Mouse (Mus musculus) embryonic facial prominence, embryonic 10.5 days (tissue): ENCODE measurements around the gene Slc24a3. TPM values are rescaled to one million over a fixed set of nuclear protein-coding genes. Genes with fewer than 3 reads are reported as not detected.

ENCODE experiments used
- DNase-seq: peaks from one replicate; pipeline ENCODE4 v3.0.0-alpha.2; 2017; ENCODE audit warnings: low spot score
- H3K27ac ChIP-seq: fragments of 300-500 bp; sonication (generic); replicated peaks from 2 replicates; pipeline ENCODE4 v1.5.1; 2016; ENCODE audit warnings: mild to moderate bottlenecking
- H3K27me3 ChIP-seq: fragments of 300-500 bp; sonication (generic); replicated peaks from 2 replicates; pipeline ENCODE4 v1.6.1; 2016; ENCODE audit warnings: low read depth, mild to moderate bottlenecking; ENCODE audit not compliant: poor library complexity, severe bottlenecking
- H3K36me3 ChIP-seq: fragments of 300-500 bp; sonication (generic); replicated peaks from 2 replicates; pipeline ENCODE4 v1.6.1; 2016; ENCODE audit warnings: mild to moderate bottlenecking, moderate library complexity
- H3K4me1 ChIP-seq: fragments of 300-500 bp; sonication (generic); 2 replicates; pipeline ENCODE4 v1.6.1; 2016
- H3K4me3 ChIP-seq: fragments of 300-500 bp; sonication (generic); 2 replicates; pipeline ENCODE4 v1.5.1; 2016; ENCODE audit warnings: mild to moderate bottlenecking, moderate library complexity
- H3K9me3 ChIP-seq: fragments of 300-500 bp; sonication (generic); 2 replicates; pipeline ENCODE4 v1.6.1; 2016; ENCODE audit warnings: mild to moderate bottlenecking
- WGBS: fragments of 180-500 bp; shearing (Covaris S2); methylation state at CpG from one replicate; pipeline ENCODE4 v1.1.7; 2016; 5-methylcytosine and 5-hydroxymethylcytosine counted together
- polyA plus RNA-seq: library from polyadenylated mRNA; unstranded; fragments of >200 nt; fragmentation: Nextera tagmentation; extraction: Ambion mirVana; gene quantifications from 2 replicates; pipeline ENCODE4 v1.2.1, GENCODE M21; 2016

Slc24a3 gene
- polyA plus RNA-seq, 1 experiment from 2014 or later, result 0.67 TPM

DNA sequence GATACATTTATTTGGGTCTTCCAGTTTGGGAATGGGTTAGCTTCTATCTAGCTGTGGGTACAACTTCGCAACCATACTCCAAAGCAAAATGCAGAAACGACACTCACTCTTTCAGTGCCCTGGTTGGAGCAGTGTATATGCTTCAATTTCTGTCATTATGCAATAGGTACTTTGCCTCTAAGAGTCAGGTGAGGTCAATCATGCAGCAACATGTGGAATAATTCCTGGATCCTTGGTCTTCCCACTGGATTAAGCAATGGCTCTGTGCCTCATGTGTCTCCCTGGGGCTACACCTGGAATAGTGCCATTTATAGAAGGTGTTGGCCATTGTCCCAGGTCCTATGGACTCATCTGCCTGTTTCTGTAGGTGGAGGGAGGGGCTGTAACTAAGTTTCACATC is 49.9 kb downstream of the Slc24a3 start:
- Histone ChIP-seq H3K4me1 (no peaks in the 10 kb centered on the region), H3K27me3 (no peaks in the 10 kb centered on the region), H3K9me3 (no peaks in the 10 kb centered on the region), H3K27ac (no peak overlapping the region), H3K4me3 (no peak overlapping the region), H3K36me3 (no peaks in the 10 kb centered on the region)
- no peak for DNase-seq
- 93% methylated on average over 2 of the region's 2 CpGs for WGBS

DNA sequence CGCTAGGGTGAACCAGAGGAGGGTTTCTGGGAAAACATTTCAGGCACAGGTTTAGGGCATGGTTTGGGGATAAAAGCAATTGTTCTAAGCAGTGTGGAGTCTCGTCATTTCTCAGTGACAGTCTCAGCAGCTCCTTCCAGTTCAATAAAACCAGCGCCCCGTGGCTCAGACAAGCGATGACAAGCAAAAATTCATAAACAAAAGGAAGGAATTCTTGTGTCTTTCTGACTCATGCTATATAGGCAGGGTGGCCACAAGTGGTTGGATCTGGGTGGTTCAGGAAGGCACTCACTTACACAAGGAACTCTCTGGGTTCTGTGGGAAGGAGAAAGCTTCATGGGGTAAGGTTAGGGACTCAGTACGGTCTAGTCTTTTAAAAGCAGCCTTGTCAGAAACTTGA is 51.7 kb downstream of the Slc24a3 start:
- WGBS, result 82% methylated on average over 6 of the region's 6 CpGs
- Histone ChIP-seq H3K36me3 (no peaks in the 10 kb centered on the region), H3K4me3 (no peak overlapping the region)

DNA sequence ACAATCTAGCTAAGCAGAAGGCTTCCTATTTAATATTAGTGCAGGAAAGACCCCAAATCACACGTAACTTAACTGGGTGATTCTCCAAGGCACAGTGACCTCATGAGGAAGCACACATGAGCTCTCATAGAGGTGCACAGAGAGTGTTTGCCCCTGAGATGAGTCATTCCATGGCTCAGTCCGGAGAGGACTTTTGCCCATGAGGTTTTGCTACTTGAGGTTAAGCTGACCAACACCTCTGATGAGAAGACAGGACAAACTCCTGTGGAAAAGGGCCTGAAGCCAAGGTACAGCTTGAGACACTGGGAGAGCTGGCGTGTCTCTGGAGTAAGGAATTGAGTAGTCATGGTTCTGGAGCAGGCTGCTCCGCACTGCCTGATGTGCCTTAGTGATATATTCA is 56.1 kb downstream of the Slc24a3 start:
- Histone ChIP-seq H3K27ac (no peak overlapping the region), H3K27me3 (no peaks in the 10 kb centered on the region), H3K4me1 (peaks cover 12% of the 10 kb centered on the region), H3K36me3 (no peaks in the 10 kb centered on the region), H3K9me3 (no peaks in the 10 kb centered on the region), H3K4me3 (no peak overlapping the region)
- no peak for DNase-seq
- WGBS, result 82% methylated on average over 4 of the region's 4 CpGs

More for the DNA sequence above, 51.7 kb downstream of the Slc24a3 start:
- H3K27ac ChIP-seq, result no peak overlapping the region
- no peaks in the 10 kb centered on the region for H3K4me1 ChIP-seq
- no peaks in the 10 kb centered on the region for H3K9me3 ChIP-seq
- no peak for DNase-seq
- H3K27me3 ChIP-seq, result no peaks in the 10 kb centered on the region

DNA sequence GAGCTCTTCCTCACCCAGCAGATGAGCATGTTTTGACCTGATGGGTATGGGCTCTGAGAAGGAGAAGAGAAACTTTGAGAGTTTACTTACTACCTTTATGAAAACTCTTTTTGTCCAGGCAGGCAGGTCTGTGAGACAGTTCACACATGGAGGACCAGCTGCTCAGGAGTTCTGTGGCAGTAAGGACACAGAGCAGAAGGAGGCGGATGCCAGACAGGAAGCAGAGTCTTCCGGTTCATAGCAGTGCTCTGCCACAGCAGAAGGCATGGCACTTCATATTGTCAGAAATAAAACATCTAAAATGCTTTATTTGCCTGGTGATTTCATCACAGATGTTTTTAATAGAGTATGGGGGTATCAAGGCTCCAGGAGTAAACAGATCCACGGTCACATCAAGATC is 58.1 kb downstream of the Slc24a3 start:
- no peak overlapping the region; the same call in 1 of the 2 replicates for H3K27ac ChIP-seq
- no peaks in the 10 kb centered on the region for H3K36me3 ChIP-seq
- no peaks in the 10 kb centered on the region for H3K27me3 ChIP-seq
- H3K9me3 ChIP-seq, result no peaks in the 10 kb centered on the region
- no peak for DNase-seq
- no peak overlapping the region for H3K4me3 ChIP-seq
- 57% methylated on average over 3 of the region's 3 CpGs for WGBS
- H3K4me1 ChIP-seq, result peaks cover 12% of the 10 kb centered on the region

DNA sequence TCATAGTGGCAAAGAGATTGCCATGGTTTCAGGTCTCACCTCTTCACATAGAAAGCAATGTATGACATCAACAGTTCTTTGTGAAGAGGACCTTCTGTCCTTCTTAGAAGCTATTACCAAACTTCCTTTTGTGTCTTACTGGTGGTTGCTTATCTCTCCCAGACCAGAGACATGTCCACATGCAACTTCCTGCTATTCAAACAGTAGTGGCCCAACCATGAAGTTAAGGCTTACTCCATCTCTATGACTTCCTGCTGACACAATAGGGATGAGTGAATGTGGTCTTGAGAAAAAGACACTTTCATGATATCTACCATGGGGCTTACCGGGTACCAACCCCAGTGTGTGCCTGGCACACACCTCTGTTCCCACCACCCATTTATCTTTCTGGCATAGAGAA is 58.5 kb downstream of the Slc24a3 start:
- Histone ChIP-seq H3K4me1 (peaks cover 12% of the 10 kb centered on the region), H3K4me3 (no peak overlapping the region), H3K27ac (no peak overlapping the region), H3K36me3 (no peaks in the 10 kb centered on the region), H3K9me3 (no peaks in the 10 kb centered on the region), H3K27me3 (no peaks in the 10 kb centered on the region)
- no peak for DNase-seq
- 95% methylated on average over 1 of the region's 1 CpGs for WGBS

DNA sequence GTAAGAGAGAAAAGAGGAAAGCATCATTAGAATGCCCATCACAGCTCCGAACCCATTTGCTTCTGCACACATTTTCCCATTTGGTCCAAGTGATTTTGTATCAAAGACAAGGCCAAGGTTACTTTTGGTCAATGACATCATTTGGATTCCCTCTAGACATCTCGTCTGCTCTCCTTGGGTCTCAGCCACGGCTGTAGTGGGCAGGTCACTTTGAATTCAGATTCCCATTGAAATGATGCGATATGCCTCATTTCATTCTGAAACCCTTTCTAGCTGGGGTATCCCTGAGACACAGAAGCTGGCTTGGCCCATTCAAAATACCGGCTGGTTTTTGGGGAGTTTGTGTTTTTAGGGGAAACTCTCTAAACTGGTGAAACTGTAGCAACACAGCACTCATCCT is 59.8 kb downstream of the Slc24a3 start:
- WGBS, result 90% methylated on average over 5 of the region's 5 CpGs
- H3K27me3 ChIP-seq, result no peaks in the 10 kb centered on the region
- no peak overlapping the region for H3K27ac ChIP-seq
- H3K36me3 ChIP-seq, result no peaks in the 10 kb centered on the region
- no peak for DNase-seq
- no peaks in the 10 kb centered on the region for H3K9me3 ChIP-seq
- no peak overlapping the region for H3K4me3 ChIP-seq
- H3K4me1 ChIP-seq, result peaks cover 12% of the 10 kb centered on the region

DNA sequence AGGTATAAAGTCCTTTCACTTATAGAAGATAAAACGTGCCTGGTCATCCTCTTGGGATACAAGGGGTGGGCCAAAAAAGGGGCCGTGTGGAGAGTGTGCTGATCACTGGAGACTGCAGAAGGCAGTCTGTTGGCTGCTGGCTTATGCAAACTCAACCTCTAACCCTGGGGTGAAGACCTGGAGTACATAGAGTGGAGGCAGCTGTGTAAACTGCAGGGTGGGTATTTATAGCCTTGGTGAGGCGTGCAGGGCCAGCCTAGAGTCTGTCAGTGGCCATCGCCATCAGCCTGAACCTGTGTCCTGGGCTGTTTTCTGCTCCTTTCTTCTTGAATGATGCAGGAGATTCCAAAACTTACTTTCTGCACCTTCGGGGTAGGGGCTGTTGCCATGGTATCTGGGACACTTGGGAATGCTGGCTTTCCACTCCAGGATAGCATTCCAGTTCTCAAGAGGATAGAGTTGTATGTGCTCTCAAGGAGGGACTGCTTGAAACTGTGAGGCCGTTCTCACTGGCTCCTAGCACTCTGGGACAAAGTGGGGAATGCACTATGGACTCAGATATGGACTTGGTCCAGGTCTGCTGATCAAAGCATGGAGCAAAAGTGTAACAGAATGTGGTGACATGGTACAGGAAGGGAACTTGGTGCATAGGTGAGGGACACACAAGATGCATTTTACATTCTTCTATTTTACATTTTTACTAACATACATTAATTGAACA is 65.4 kb downstream of the Slc24a3 start:
- no peak overlapping the region for H3K4me3 ChIP-seq
- 31% methylated on average over 6 of the region's 6 CpGs for WGBS
- H3K9me3 ChIP-seq, result no peaks in the 10 kb centered on the region
- DNase-seq, result peak; percentile 48
- H3K27ac ChIP-seq, result peak overlapping the region; percentile 32; the same call in 1 of the 2 replicates
- peaks cover 23% of the 10 kb centered on the region for H3K4me1 ChIP-seq
- H3K27me3 ChIP-seq, result no peaks in the 10 kb centered on the region
- H3K36me3 ChIP-seq, result no peaks in the 10 kb centered on the region

DNA sequence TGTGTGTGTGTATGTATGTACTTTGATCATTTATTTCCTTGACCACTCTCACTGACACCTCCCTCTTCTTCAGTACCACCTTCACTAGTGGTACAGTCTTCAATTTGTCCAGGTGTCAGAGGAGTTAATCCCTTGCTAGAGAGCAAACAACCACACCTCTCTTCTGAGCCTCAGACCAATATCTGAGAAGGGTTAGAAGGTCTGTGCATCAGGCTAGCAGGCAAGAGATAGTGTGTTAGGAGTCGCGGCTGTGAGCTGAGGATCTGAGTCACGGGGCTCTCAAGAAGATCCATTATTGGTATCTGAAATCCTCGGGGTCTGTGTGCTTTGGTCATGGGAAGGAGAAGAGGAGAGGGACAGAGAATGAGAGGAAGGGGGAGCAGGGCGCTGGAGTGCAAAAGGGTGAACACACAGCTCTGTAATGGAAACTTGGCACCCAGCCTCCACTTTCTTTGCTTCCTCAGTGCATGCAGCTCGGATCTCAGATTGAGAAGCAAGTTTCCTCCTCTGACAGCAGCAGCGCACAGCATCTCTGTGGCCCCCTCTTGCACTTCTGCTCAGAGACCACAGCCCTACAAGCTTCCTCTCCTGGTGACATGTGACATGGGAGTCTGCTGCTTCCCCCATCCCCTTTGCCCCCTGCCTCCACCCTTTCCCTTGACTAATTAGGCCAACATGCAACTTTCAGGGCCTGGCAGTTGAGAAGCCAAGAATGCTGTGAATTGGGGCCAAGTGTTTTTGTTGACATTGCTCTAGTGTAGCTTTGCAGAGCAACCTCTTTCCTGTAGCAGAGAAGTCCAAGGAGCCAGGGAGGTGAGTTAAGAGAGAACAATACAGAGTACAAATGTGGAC is 66.2 kb downstream of the Slc24a3 start:
- no peaks in the 10 kb centered on the region for H3K36me3 ChIP-seq
- no peak overlapping the region for H3K4me3 ChIP-seq
- peak; percentile 35 for DNase-seq
- no peaks in the 10 kb centered on the region for H3K9me3 ChIP-seq
- H3K27me3 ChIP-seq, result no peaks in the 10 kb centered on the region
- peak overlapping the region; percentile 30; the same call in 1 of the 2 replicates for H3K27ac ChIP-seq
- 55% methylated on average over 7 of the region's 7 CpGs for WGBS
- H3K4me1 ChIP-seq, result peaks cover 23% of the 10 kb centered on the region

DNA sequence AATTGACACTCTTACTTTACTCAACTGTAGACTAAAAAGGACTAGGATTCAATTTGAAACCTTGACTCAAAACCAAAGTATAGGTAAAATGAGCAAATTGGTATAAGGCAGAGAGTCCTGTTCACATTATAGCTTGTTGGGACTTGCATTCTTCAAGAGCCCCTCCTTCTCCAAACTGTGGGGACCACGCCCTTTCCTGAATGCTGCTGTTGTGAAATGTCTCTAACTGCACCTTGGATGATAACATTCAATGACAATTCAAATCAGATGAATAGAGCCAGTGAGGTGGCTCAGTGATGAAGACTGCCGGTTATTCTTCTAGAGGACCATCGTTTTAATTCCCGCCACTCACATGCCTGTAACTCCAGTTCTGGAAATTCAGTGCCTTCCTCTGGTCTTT is 78.8 kb downstream of the Slc24a3 start:
- DNase-seq, result no peak
- Histone ChIP-seq H3K9me3 (no peaks in the 10 kb centered on the region), H3K36me3 (no peaks in the 10 kb centered on the region), H3K4me1 (no peaks in the 10 kb centered on the region), H3K27me3 (no peaks in the 10 kb centered on the region), H3K4me3 (no peak overlapping the region), H3K27ac (no peak overlapping the region)
- 90% methylated on average over 4 of the region's 4 CpGs for WGBS

DNA sequence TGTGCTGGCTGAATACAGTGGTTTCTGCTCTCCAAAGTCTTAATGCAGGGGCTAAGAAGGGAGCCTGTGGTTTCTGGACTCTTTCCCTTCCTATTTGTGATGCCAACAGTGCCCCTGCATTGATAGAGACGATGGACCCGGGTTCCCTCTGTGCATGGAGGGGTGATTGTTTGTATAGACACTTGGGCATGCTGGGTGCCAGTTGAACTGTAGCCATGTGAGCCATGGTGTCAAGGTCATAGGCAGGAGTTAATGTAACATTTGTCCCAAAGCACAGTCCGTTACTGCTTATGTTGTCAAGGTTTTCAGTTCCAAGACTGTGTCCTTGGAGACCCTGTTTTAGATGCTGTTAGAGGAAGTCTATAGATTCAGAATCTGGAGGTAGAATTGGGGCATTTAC is 80.6 kb downstream of the Slc24a3 start:
- H3K27ac ChIP-seq, result no peak overlapping the region
- H3K27me3 ChIP-seq, result no peaks in the 10 kb centered on the region
- no peaks in the 10 kb centered on the region for H3K4me1 ChIP-seq
- no peak for DNase-seq
- 85% methylated on average over 3 of the region's 3 CpGs for WGBS
- H3K9me3 ChIP-seq, result no peaks in the 10 kb centered on the region
- no peak overlapping the region for H3K4me3 ChIP-seq
- H3K36me3 ChIP-seq, result no peaks in the 10 kb centered on the region

DNA sequence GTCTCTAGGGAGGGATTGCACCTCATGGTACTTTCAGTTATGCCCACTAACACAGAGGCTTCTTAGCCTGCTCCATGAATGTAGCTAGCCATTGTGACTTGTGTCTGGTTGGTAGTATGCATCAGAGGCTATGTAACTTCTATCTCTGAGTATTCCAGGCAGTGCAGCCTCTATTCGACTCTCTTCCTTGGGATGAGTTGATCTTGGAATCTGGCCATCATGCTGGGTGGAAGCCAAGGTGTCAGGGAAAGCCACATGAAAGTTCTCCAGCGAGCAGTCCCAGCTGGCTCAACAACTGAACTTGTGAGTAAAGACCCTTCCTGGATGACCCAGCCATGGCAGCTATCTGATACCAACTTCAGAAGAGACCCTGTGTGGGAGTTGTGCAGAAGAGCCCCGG is 89.8 kb downstream of the Slc24a3 start:
- no peaks in the 10 kb centered on the region for H3K4me1 ChIP-seq
- H3K4me3 ChIP-seq, result no peak overlapping the region
- WGBS, result 89% methylated on average over 3 of the region's 3 CpGs
- no peak for DNase-seq
- H3K9me3 ChIP-seq, result no peaks in the 10 kb centered on the region
- no peaks in the 10 kb centered on the region for H3K27me3 ChIP-seq
- H3K36me3 ChIP-seq, result no peaks in the 10 kb centered on the region
- no peak overlapping the region for H3K27ac ChIP-seq

DNA sequence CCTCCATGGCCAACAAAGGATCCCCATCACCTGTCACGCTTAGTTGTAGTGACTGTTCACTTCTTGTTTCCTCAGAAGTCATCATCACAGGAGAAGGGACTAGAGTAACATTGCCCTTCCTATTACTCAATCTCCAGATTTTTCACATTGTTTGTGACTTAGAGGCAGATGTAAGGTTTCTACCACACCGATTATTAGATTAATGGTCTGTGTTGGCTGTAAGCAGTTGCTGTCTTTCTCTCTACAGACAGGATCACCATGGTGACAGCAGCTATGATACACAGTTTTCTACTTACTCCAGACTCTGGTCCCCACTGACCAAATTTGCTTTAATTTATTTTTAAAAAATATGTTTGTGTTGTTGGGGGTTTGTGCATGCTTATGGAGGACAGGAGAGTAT is 90.3 kb downstream of the Slc24a3 start:
- H3K27me3 ChIP-seq, result no peaks in the 10 kb centered on the region
- DNase-seq, result no peak
- H3K9me3 ChIP-seq, result no peaks in the 10 kb centered on the region
- 93% methylated on average over 2 of the region's 2 CpGs for WGBS
- H3K36me3 ChIP-seq, result no peaks in the 10 kb centered on the region
- no peak overlapping the region for H3K4me3 ChIP-seq
- no peak overlapping the region for H3K27ac ChIP-seq
- H3K4me1 ChIP-seq, result no peaks in the 10 kb centered on the region

DNA sequence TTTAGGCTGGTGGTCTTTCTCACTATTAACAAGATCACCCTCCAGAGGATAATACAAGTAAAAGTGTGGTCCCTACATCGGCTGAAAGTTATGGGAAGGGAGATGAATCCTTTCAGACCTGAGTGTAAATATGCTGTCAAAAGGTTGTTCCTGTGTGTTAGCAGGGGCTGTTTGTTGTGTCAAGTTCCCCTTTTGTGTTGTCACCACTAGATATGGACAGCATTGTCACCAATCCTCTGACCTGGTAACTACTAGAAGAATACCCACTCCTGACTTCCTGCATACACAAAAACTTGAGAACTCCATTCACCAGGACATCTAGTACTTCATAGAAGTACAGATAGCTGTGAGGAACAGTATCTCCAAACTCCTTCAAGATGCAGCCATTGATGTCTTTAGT is 93.0 kb downstream of the Slc24a3 start:
- no peak overlapping the region for H3K27ac ChIP-seq
- DNase-seq, result no peak
- H3K4me3 ChIP-seq, result no peak overlapping the region
- WGBS, result 81% methylated on average over 1 of the region's 1 CpGs
- H3K27me3 ChIP-seq, result no peaks in the 10 kb centered on the region
- H3K9me3 ChIP-seq, result no peaks in the 10 kb centered on the region
- no peaks in the 10 kb centered on the region for H3K36me3 ChIP-seq
- H3K4me1 ChIP-seq, result no peaks in the 10 kb centered on the region
